Mouse (Mus musculus): ENCODE results near the gene Epha4.

Epha4 gene

DNA sequence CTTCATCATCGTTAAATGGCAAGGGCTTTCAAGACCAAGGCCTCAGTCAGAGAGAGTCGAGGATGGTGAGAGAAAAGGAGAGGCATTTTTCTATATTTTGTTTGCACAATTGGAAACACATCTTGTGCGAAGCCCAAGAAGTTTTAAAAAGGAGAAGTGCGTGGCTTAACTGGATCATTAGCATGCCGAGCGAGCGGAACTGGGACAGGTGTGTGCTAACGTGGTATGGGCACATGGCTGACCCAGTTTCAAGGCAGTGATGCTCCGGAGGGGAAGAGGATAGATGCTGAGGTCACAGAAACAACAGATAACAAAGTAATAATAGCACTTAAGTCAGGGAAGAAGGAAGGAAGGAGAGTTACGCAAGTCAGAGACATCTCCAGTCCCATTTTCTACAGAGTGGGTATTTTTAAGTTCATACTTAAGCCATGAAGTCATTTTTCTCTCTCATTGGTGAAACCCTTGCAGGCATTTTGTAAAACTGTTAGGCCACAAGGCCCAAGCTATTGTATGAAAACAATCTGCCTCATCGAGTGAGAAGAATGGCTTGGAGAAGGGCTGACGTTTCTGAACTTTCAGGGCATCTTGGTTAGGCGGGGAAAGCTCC lies 26.9 kb downstream of the Epha4 start:
- DNase-seq (ENCODE audit: extremely low read depth, insufficient read length, low spot score): no peak

DNA sequence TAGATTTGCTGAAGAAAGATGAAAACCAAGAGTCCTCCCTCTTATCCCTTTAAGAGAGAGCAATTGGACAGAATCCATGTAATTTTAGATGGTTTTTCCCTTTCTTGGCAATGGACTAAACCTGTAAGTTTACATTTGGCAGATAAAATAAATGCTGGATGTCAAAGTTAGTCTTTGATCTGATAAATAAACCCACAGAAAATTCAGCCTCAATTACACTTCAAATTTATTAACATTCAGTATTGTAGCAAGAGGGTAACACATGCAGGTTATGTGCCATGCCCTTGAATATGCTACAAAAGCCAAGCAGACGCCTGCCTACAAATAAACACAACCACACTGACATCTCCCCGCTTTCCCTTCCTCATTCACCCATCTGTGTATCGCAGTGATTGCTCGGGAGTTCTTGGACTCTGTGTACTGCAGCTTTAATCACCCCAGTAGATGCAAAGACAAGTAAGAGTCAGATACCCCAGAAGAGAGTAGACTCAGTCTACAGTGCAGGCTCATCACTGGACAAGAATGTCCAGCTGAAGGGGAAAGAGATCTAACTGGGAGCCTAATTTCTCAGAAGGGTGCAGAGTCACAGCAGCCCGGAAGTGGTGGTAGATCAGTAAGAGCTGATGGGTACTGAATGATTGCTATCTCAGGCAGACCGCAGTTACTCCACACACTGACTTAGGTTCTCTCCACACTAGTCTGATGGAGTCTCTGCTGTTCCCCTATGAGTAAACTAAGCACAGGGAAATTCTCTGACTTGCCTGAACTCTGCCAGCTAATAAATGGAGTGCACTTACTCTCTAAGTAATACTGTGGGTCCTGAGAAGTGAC lies 29.9 kb downstream of the Epha4 start:
- DNase-seq (ENCODE audit: extremely low read depth, insufficient read length, low spot score): no peak

DNA sequence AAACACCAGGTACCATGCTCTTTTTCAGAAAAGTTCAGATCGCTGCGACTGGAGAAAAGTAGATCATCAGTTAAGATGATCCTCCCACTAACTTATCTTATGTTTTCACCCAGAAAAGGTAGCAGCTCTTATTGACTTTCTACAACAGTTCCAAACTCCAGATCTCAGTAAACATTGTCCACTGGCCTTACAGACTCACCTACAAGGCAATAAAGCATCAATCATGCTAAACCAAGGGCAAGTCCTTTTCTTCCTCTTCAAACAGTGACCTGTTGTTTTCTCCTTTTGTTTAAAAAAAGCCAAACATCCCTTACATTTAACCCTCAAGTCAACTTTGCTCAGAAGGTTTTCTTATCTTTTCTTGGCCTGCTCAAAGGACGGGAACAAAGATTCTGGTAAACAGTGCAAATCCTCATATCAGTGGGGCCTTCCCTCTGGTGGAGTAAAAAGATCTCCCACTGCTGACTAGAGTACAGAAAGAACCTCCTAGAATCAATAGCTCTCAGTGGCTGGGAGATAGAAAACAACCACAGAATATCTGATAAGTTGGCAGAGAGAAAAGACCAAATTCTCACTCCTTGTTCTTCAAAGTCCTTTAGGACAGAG lies 39.0 kb downstream of the Epha4 start:
- DNase-seq (ENCODE audit: extremely low read depth, insufficient read length, low spot score): no peak

DNA sequence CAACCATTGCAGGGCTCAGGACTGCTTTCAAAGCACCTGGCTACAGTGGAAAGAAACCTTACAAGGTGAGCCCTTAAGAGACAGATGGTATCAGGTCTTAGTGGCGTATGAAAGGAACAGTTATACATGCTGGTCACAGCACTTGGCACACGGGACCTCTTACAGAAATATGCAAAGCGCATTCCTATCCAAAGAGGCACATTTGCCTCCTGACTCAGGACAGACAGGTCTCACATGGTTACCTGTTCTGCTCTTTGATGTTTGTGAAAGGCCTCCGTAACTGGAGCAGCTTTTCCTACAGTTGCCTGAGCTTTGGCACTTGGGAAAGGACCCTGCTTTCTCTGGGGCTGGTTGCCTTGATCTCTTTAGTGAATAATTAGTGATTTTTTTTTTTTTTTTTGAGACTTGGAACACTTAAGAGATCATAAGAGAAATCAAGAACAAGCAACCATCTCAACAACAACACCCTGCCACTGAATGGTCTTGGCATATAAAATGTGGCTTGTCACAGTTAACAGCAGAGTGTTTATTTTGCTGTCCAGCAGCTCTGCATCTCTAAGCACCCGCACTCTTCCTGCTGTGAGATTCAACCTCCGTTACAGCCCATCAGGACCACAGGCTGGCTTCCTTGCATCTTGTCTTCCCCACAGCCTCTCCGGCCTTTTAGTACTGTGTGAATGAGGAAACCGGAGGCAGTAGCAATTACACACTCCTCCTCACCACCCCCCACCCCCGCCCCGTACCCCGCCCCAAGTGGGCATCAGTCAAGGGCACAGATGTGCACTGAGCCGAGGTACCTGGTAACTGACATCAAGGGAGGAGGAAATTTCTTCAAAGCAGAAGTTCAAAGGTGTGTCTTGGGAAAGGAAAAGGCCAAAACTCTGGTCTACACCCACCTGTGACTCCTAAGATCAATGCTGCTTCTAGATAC lies 41.2 kb downstream of the Epha4 start:
- DNase-seq (ENCODE audit: extremely low read depth, insufficient read length, low spot score): no peak

DNA sequence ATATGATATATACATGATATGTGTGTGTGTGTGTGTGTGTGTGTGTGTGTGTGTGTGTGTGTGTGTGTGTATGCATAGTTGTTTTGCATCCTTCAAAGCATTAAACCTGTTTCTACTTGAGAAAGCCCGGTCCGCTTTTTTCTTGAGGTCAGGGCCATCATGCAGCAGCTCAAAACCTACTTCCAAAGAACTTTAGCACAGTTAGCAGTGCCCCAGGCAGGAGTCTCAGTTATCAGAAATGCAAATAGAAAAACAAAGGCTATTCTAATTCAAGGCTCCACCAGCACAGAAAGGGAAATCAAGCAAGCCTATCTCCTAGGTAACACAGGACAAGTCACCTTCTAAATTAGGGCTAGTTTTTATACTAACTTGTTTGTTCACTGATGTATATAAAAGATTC lies 42.3 kb downstream of the Epha4 start:
- no peak for DNase-seq (ENCODE audit: extremely low read depth, insufficient read length, low spot score)

DNA sequence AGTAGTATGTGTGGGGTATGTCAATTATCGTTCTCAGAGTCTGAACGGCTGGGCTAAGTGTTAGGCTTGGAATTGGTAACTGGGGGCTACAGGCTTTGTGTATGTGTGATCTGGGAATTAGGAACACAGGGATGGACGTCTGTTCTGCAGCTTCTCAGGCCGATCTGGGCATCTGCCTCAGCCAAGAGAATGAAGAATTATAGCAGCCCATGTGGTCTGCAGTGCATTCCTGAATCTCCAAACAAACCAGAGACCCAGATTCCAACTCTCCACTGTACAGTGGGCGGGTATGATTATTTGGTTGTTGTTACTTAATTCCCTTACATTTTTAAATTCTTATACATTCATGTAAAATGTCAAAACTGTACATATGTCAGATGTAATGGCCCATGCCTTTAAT lies 43.4 kb downstream of the Epha4 start:
- DNase-seq (ENCODE audit: extremely low read depth, insufficient read length, low spot score): no peak

DNA sequence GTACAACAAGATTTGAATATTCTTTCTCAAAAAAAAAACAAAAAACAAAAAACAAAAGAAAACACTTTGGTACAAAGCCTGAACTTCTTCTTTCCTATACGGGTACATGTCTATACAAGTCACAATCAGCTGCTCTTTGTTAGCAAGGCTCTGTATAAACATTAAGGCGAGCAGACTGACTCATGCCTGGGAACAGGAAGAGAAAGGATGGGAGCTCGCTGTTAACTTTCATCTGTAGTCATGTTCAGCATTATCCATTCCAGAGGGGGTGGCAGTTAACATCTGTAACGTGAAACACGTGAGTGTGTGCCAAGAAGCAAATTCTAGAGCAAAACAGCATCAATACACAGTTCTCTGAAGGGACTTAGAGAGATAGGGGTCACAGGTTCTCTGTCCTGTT lies 43.9 kb downstream of the Epha4 start:
- DNase-seq (ENCODE audit: extremely low read depth, insufficient read length, low spot score): no peak

DNA sequence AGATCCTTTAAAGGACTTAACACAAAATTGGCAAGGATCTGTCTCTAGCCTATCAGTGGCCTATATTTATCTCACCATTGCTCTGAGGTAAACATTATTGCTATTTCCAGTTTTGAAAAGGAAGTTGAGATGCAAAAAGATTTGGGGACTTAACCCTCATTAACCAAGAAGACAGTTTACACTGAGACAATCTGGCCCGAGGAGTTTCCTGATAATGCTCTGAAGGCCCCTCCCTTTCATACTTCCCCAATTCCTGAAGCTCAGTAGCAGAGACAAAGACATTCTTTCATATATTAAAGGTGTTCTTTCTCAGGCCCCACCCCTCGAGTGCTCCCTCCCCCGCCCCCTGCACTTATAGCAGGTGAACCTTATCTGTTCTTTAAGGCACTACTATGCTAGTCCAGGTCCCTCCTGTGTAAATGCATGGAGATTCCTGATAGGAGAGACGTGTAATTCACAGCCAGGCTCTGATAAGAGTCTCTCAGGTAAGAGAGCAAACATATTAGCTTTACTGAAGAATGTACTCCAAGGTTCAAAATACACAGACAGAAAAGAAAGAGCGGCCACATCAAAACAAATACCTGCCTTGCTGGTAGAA lies 46.1 kb downstream of the Epha4 start:
- no peak for DNase-seq (ENCODE audit: extremely low read depth, insufficient read length, low spot score)

DNA sequence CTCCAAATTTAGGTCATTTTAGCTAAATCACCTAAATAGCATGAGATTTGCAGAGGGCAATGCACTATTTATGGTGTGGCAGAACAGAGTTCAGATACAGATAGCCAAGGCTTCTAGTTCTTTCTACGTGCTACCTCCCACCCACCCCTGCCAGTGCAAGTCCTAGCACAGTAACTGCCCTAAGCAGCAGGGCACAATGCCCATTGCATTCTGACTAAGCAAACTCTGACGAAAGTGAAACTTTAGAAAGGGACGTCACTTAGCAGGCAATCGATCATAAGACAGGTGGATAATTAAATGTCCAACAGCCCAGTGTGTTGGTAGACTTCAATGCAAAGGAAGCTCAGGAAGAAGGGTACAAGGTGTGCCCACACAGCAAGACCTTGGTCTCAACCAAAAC lies 49.4 kb downstream of the Epha4 start:
- no peak for DNase-seq (ENCODE audit: extremely low read depth, insufficient read length, low spot score)

DNA sequence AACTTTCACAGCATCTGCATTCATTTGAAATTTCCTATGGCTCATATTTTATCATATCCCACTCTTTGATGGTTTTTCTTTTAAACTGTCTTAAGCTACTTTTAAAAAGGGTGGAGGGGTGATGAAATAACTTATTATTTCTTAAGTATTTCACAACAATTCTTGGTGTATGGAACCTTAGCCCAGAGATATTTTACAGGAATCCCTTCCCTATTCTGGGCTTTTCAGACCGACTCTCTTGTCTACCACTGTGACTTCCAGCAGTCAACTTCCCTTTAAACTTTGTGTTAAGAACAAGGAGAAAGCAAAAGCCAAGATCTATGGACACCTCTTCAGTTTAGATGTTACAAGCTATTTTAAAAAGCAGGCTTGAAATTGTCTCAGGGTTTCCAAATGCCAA lies 50.8 kb downstream of the Epha4 start:
- no peak for DNase-seq (ENCODE audit: extremely low read depth, insufficient read length, low spot score)

DNA sequence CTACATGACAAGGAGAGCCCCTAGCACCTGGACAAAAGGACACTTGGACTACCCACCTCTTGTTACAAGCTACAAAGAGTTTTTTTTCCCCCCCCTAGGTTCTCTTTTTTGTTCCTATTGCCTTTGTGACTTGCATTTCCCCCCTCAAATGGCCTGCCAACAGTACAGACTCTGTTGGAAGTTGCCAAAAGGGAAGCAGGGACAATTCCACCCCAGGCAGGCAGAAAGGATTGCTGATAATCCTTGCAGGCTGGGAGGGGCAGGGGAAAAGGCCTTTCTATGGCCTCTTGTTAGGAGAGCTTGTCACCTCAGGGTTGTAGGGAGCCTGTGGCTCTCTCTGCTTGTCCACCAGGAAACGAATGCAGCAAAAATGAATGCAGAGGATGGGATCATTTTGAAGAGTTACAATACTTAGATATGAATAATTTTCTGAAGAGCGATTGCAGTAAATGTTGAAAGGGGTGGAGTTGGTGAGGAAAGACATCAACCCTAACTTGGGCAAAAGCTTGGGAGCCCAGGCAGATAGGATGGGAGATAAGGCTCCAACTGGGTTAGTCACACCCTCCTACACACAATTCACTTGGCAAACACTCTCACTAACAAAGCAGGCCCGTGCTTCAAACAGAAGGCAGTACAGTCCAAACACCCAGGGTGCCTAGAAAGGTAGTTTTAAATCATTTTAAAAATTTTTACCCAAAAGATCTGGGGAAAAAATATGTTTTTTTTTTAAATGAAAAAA lies 52.8 kb downstream of the Epha4 start:
- no peak for DNase-seq (ENCODE audit: extremely low read depth, insufficient read length, low spot score)

DNA sequence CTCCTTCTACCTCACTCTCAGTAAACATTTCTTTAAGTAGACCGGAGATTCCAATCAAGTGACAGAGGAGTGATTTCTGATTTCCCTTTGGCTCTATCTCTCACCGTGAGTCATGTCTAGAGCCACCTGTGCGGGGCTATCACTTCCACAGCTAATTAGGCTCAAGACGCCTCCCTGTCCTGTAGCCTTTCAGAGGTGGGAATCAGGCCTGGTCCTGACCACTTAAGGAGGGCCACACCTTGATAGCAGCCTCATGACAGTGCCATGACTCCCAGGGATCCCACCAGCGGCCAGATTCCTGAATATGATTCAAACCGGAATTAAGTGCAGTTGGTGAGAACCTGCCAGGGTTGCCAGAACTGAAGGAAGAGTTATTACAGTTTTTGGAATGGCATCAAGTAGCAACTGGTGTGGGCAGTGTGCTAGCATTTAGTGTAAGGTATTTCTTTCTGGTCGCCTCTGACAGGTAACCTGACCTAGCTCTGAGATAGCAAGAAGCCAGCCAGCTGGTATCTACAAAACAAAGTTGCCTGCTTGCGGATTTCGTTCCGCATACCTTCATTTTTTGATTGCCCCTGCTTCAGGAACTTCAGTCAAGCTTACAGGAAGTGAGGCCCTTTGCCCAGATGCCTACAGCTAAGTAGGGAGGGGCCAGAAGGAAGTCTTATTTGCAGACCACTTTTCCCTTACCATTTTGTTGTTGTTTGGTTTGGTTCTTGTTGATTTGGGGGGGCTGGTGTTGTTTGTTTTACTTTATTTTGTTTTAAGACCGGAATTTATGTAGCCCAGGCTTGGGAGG lies 53.9 kb downstream of the Epha4 start:
- no peak for DNase-seq (ENCODE audit: extremely low read depth, insufficient read length, low spot score)

DNA sequence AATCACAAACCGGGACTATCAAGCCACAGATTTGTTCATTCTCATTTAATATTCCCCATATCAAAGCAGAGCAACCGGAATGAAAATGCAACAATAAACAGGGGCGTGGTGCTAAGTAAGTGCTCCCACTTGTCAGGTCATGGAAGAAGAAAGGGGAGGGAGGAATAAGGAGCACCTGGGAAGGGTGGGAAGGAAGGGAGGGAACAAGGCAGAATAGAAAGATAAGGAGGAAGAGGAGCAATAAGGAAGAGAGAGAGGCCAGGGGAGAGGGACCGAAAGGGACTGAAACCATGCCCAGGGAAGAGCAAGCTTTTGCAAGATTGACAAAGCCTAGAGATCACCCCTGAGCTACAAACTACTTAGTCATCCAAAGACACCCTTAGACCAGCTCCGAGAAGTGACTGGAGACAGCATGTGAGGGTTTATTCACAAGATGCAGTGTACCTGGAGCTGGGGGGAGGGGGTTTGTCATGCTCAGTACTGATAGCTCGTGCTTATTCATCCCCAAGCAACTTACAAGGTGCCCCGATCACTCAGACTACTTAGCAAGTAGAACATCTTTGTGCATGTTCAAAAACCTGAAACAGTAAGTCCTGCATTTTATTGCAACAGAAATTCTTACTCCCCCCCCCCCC lies 56.0 kb downstream of the Epha4 start:
- DNase-seq (ENCODE audit: extremely low read depth, insufficient read length, low spot score): no peak

DNA sequence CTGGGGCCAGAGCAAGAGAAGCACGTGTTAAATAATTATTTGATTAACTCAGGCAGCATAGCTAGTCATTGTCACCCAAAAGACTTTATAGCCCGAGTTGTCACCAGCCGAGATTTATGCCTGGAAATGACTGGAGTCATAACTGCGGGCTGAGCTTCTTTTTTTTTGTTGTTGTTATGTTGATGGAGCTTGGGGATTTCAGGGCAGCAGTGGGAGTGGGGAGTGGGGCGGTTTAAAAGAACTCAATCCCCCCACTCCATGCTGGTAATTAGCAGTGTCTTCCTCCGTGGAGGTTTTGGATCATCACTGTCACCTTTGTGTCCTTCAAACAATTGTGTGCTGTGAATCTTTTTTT lies 57.5 kb downstream of the Epha4 start:
- DNase-seq (ENCODE audit: extremely low read depth, insufficient read length, low spot score): no peak

DNA sequence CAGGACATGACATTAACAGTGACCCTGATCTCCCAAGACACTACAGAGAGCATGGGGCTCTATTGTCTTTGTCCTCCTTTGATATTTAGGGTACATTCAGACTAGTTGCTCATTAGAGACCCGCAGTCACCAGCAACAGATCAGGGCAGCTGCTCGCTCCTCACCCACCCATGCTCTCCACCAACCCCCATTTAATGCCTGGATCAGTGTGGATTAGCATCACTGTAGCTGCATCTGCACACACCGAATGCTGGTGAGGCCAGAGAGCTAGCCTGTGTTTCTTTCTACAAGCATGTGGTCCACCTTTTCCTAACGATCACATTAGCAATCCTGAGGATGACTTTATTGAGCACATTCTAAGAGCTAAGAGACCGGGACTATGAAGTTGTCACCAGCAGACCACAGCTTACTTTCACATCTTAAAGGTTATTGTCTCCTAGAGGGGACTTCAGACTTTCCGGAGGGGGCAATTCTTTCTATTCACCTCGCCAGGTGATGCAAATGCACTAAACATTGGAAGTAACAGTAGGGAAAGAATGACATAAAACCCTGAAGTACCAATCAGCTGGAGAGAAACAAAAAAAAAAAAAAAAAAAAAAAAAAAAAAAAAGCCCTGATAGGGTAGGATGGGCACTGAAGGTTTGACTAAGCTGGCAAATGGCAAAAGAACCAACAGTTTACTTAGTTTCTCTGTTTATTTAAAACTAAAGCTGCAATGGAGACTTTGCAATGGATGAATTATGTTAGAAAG lies 58.0 kb downstream of the Epha4 start:
- DNase-seq (ENCODE audit: extremely low read depth, insufficient read length, low spot score): no peak

DNA sequence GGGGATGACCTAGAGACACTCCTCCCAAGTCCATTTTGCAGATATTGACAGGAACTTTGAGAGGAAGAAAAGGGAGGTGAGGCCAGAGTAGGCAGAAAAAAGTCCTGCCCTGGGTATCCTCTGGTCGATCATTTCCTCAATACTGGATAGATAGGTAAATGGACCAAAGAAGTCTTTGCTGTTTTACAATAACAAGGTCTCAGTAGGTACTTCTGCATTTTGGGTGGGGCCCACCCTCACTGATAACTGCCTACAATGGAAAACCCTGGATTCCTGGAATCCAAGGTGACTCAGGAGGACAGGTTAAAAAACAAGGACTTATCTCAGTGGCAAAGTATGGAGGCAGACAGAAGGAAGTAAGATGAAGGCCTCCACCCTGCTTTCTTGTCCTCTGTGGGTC lies 61.1 kb downstream of the Epha4 start:
- DNase-seq (ENCODE audit: extremely low read depth, insufficient read length, low spot score): no peak

DNA sequence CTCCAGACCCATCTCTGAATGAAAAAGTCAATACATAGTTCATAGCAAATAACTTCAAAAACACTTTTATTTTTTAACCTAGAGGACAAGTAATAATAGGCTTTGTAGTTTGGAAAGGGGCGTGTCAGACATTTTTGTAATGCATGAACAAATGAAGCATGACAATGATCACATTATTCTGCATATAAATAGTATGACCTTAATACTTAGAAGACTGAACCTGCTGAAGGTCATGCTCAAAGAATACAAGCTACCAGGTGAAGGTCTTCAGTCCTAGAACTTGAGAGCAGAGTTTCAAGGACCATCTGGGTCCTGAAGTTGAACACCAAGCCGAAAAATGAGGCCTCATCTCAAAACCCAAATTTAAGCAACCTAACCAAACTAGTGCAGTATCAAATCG lies 62.2 kb downstream of the Epha4 start:
- DNase-seq (ENCODE audit: extremely low read depth, insufficient read length, low spot score): no peak

DNA sequence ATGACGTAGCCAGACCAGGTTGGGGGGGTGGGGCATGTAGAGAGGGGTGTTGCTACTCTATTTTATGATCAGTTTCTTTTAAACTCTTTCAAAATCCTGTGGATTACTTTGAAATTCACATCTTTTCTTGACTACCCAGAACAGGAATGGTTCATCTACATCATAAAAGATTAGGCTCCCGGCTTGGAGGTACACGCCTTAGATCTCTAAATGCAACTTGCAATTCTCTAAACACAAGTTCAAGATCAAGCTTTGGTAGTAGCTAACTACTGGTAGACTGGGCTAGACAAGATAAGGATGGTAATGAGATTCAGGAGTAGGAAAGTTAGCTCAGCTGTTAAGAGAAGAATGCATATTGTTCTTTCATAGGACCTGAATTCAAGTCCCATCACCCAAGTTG lies 63.3 kb downstream of the Epha4 start:
- no peak for DNase-seq (ENCODE audit: extremely low read depth, insufficient read length, low spot score)

All from 3134 (cell line).